Mouse (Mus musculus): ENCODE measurements around the gene Ano10. TPM values are rescaled to one million over a fixed set of nuclear protein-coding genes. Genes with fewer than 3 reads are reported as not detected.

Gene Ano10
- total RNA-seq, 4 experiments from 2014 or later = 114 to 261 (median 181) TPM

Small RNA genes within 50 kb of the gene (microRNA-seq; reads per million reads assigned to microRNA genes)
- gene Mir8106 = not detected

Other genes starting within 250 kb of the Ano10 start
- gene Snrk, start 177.2 kb downstream of the Ano10 start, total RNA-seq (2022) = 100 to 1,000 TPM; 111 to 152 (median 125) TPM
- 10 to 100 TPM; 60.7 to 70.5 (median 66.4) TPM for gene Abhd5, start 57.2 kb upstream of the Ano10 start, total RNA-seq (2022)

All from heart, adult 8-10 months (tissue).